Mouse (Mus musculus): ENCODE results near the gene Slc28a2. TPM values are rescaled to one million over a fixed set of nuclear protein-coding genes. Genes with fewer than 3 reads are reported as not detected.
A peak's percentile ranks its signal among the peaks of the same experiment; 100 is the strongest.
"Not testable (repeated sequence)": the region's sequence is repeated elsewhere in the genome, so short reads cannot be mapped to it uniquely, and the experiment has no call there.

Slc28a2 gene
- polyA plus RNA-seq (2015; fragmentation: Nextera tagmentation; extraction: Ambion mirVana): not detected in 2 replicates

DNA sequence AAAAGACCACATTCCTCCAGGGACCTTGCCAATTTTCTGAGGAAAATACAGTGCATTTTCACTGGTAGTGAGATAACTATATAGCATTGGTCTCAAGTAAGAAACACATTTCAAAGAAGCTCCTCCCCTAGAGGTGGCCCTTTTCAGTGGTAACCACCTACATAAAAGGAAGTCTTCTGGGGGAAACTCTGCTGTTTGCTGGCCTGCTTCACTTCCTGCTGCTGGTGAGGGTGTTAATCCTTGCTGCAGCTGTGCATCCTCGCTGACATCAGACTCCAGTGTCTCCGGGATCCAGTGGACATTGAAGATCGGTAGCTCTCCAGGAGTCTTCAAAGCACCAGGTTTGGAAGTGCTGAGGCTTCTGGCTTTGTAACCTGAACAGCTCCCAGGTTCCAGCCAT is at the start of gene Slc28a2:
Gene Slc28a2, plus strand, starts transcription at position 278 of the 400 bp plus-strand sequence.
- not testable (repeated sequence) for H3K27me3 ChIP-seq (replicated peaks); H3K9me3 ChIP-seq; H3K9ac ChIP-seq; H3K27ac ChIP-seq; H3K4me2 ChIP-seq; H3K36me3 ChIP-seq (replicated peaks); ATAC-seq (replicated peaks); H3K4me3 ChIP-seq; H3K4me1 ChIP-seq
- WGBS: 50% methylated on average over 3 of the region's 3 CpGs

DNA sequence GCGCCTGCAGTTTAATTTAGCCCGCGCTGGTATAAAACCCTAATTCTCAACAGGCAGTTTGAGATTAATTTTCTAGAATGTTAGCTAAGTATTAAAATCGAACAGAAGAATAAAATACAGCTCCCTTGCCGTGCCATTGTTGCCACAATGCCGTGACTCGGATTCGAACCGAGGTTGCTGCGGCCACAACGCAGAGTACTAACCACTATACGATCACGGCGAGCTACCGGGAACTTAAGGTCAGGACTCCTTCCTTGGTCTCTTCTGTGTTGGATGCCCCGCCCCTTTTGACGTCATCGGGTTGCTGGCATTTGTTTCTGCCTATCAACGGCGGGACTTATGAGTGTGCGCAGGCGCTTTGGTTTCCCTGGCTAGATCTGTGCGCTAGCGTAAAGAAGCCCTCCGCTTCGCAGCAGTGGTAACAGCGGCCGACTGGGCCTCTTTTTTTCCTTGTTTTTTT is 49.0 kb upstream of the Slc28a2 start:
- Histone ChIP-seq H3K9me3 (no peaks in the 10 kb centered on the region), H3K4me2 (peak overlapping the region; percentile 45), H3K27ac (peak overlapping the region; percentile 90), H3K9ac (peak overlapping the region; percentile 57), H3K27me3 (replicated peaks) (no peaks in the 10 kb centered on the region), H3K36me3 (replicated peaks) (no peaks in the 10 kb centered on the region), H3K4me1 (peaks cover 13% of the 10 kb centered on the region), H3K4me3 (peak overlapping the region; percentile 51)
- under 1% methylated on average over 28 of the region's 28 CpGs for WGBS
- ATAC-seq (replicated peaks): peak; percentile 91

DNA sequence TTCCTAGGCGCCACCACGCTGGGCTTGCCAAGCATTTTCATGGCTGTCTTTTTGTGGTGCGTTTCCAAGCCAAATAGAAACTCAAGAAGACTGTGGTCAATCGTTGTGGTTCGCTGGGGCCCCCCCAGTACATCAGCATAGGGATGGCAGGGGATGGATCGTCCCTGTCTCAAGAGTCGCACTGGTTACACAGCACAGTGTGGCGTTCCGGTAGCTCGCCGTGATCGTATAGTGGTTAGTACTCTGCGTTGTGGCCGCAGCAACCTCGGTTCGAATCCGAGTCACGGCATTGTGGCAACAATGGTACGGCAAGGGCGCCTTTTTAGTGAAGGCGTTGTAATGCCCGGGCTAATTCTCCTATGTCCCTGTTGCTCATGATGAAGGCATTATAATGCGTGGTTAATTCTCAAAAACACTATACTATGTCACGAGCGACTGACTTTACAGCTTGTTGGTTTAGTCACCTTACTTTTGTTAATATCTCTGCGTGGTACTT is 48.5 kb upstream of the Slc28a2 start:
- H3K36me3 ChIP-seq (replicated peaks): no peaks in the 10 kb centered on the region
- WGBS: under 1% methylated on average over 26 of the region's 26 CpGs
- ATAC-seq (replicated peaks): peak; percentile 87
- H3K9me3 ChIP-seq: no peaks in the 10 kb centered on the region
- H3K4me1 ChIP-seq: peaks cover 13% of the 10 kb centered on the region
- H3K27me3 ChIP-seq (replicated peaks): no peaks in the 10 kb centered on the region
- peak overlapping the region; percentile 57 for H3K9ac ChIP-seq
- peak overlapping the region; percentile 45 for H3K4me2 ChIP-seq
- peak overlapping the region; percentile 51 for H3K4me3 ChIP-seq
- peak overlapping the region; percentile 90 for H3K27ac ChIP-seq

DNA sequence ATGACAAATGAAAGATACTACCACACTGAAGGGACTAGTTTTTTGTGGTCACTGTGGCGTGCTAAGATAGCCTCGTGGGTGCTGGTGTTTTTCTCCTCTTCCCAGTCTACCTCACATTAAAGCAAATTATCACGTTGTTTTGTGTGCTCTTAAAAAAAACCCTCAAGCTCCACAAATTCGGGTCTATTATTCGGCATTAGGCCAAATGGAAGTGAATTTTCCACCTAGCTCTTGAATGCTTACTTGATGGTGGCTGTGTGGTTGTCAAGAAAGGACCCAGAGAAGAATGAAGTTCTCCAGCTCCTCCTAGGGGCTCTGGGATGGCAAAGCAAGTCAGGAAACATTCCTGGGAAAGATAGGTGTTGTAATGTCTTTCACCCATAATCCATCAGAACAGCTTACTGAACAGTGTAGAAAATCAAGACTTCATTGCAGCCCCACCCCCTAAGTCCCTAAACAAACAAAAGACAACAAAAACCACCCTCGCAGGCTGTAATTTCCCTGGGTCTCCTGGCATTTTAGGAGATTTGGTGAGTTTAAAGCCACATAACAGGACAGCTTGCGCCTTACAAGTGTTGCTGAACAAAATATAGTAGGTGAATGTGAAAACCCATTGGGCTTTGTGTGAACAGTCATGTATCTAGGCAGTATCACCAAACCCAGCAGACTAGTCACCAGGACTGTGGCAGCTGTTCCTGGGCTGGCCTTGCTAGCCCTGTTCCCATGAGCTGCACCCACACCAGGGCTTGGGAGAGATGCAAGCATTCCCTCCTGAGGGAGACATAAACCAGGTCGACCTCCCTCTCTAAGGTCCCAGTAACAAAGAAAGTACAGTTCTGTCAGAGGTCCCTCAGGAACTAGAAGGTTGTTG is 47.6 kb upstream of the Slc28a2 start:
- peaks cover 13% of the 10 kb centered on the region for H3K4me1 ChIP-seq
- WGBS: 17% methylated on average over 8 of the region's 8 CpGs

DNA sequence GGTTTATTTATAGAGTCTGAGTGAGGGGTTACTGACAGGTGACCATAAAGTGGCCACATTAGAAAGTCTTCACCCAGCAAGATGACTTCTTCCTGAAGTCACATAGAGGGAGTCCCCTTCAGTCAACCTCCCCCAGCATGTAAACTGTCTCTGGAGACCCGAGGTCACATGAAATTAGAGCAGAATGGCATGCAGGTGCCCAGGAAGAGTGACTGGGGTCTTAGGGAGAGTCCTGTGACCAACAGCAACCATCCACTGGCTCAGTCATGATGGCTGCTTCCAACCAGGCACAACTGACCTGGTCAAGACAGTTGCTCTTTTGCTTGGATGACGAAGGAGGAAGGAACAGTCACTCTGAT is 47.0 kb upstream of the Slc28a2 start:
- no peaks in the 10 kb centered on the region for H3K36me3 ChIP-seq (replicated peaks)
- ATAC-seq (replicated peaks): no peak
- H3K27ac ChIP-seq: no peak overlapping the region
- no peak overlapping the region for H3K4me2 ChIP-seq
- WGBS: 48% methylated on average over 2 of the region's 2 CpGs
- no peak overlapping the region for H3K4me3 ChIP-seq
- peaks cover 11% of the 10 kb centered on the region for H3K4me1 ChIP-seq
- no peaks in the 10 kb centered on the region for H3K9me3 ChIP-seq
- H3K27me3 ChIP-seq (replicated peaks): no peaks in the 10 kb centered on the region
- H3K9ac ChIP-seq: no peak overlapping the region

More for the DNA sequence above, 47.6 kb upstream of the Slc28a2 start:
- Histone ChIP-seq H3K4me3 (peak overlapping the region; percentile 51), H3K9ac (peak overlapping the region; percentile 57; the same call in 1 of the 2 replicates), H3K9me3 (no peaks in the 10 kb centered on the region), H3K4me2 (peak overlapping the region; percentile 45), H3K27me3 (replicated peaks) (no peaks in the 10 kb centered on the region), H3K27ac (peak overlapping the region; percentile 90), H3K36me3 (replicated peaks) (no peaks in the 10 kb centered on the region)
- 0 out of 2 replicates have a peak, but pooled peaks have one; percentile 12 for ATAC-seq (replicated peaks)

DNA sequence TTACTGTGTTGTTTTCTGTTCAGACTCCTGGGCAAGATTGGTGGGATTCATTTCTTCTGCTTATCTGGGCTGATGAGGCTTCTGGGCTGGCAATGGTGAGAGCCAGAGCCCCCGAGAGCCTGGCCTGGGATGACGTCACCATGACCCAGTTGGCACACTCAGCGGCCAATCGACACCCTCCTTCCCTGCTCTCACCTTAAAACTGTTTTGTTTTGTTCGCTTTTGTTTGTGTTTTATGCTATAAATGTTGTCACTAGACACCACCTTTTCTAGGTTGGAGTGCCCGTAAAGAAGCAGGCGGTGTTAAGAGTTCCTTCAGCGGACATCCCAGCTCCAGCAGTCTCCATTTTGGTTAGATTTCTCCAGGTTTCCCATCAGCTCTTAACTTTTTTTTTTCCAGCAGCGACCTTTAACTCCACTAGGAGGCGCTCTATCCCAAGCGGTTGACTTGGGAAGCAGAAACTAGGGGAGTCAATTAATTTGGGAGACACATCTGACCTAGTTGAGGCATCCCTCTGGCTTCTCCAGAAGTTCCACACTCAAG is 45.4 kb upstream of the Slc28a2 start:
- Histone ChIP-seq H3K27ac (no peak overlapping the region), H3K9ac (no peak overlapping the region), H3K9me3 (no peaks in the 10 kb centered on the region), H3K4me1 (peaks cover 6% of the 10 kb centered on the region), H3K27me3 (replicated peaks) (no peaks in the 10 kb centered on the region), H3K4me3 (peak overlapping the region; percentile 17; the same call in 1 of the 2 replicates), H3K4me2 (peak overlapping the region; percentile 35; the same call in 1 of the 2 replicates), H3K36me3 (replicated peaks) (no peaks in the 10 kb centered on the region)
- no peak for ATAC-seq (replicated peaks)
- WGBS: 12% methylated on average over 11 of the region's 11 CpGs

DNA sequence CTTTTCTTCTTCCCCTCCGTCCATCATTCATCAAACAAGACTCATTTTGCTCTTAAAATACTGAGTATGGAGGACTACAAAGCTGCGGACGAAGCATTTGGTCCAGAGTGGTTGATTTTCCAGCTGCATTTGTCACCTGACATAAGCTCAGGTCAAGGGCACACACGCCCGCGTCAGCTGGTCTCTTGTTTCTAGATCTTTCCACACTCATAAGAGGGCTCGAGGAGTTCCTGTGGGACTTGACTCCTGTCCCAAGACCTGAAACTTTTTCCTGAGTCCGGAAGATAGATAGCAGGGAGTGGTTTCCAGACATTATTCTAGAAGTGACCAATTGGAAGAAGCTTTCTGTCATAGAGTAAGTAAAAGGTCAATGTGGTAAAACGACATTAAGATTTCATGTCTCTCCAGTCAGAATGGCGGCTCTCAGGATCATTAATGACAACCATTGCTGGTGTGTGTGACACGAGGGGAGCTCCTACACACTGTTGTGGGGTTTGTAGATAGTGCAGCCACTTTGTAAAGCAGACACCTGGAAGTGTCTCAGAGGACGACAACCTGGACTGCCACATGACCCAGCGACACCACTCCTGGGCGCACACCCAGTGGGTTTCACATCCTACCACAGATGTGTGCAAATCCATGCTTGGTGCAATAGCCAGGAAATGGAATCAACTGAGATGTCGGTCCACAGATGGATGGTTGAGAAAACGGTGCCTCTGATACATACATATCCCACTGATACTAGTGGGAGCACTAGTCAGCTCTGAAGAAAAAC is 44.8 kb upstream of the Slc28a2 start:
- 76% methylated on average over 16 of the region's 16 CpGs for WGBS
- ATAC-seq (replicated peaks): no peak

DNA sequence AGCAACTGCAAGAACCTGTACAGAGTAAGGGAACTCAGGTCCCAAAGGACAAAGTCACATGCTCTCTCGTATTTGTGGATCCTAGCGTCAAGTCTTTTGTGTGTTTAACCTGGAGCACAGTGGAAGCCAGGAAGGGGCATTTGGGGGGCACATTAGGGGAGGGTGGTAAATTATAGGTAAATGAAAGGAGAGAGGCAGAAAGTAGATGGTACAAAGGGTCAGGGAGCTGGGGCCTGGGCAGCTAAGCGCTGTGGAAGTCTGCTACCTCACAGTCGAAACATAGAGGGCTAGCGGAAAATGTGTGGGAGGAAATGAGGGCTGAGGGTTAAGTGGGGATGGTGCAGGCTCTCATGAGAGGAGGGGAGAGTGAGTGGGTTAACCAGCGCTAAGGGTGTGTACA is 44.2 kb upstream of the Slc28a2 start:
- no peaks in the 10 kb centered on the region for H3K27me3 ChIP-seq (replicated peaks)
- no peak overlapping the region for H3K4me3 ChIP-seq
- peaks cover 3% of the 10 kb centered on the region; the same call in 1 of the 2 replicates for H3K4me1 ChIP-seq
- no peak overlapping the region for H3K4me2 ChIP-seq
- no peaks in the 10 kb centered on the region for H3K9me3 ChIP-seq
- no peaks in the 10 kb centered on the region for H3K36me3 ChIP-seq (replicated peaks)
- no peak overlapping the region for H3K9ac ChIP-seq
- no peak for ATAC-seq (replicated peaks)
- H3K27ac ChIP-seq: no peak overlapping the region
- WGBS: 85% methylated on average over 6 of the region's 6 CpGs

More for the DNA sequence above, 44.8 kb upstream of the Slc28a2 start:
- Histone ChIP-seq H3K4me2 (no peak overlapping the region), H3K27me3 (replicated peaks) (no peaks in the 10 kb centered on the region), H3K9me3 (no peaks in the 10 kb centered on the region), H3K36me3 (replicated peaks) (no peaks in the 10 kb centered on the region), H3K4me3 (no peak overlapping the region), H3K9ac (no peak overlapping the region), H3K27ac (no peak overlapping the region), H3K4me1 (peaks cover 3% of the 10 kb centered on the region; the same call in 1 of the 2 replicates)

DNA sequence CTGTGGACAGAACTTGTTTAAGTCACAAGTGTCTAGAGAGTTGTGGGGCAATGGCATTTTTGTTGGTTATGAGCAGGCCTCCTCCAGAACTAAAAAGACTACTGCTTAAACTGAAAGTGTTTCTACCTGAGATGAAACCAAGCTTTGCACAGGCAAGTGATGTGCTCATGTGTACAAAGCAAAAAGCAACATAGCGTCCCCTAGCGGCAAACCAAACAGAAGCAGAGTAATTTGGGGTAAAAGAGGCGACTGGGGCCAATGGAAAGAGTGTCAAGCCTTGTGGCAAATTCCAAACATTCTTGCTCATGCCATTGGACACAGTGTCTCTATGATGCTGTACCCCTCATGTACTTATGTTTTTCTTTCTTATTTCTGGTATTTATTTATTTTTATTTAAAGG is 41.2 kb upstream of the Slc28a2 start:
- Histone ChIP-seq H3K36me3 (replicated peaks) (no peaks in the 10 kb centered on the region), H3K9ac (no peak overlapping the region), H3K4me2 (no peak overlapping the region), H3K4me1 (no peaks in the 10 kb centered on the region), H3K9me3 (no peaks in the 10 kb centered on the region), H3K27ac (no peak overlapping the region), H3K27me3 (replicated peaks) (no peaks in the 10 kb centered on the region), H3K4me3 (no peak overlapping the region)
- ATAC-seq (replicated peaks): no peak
- 47% methylated on average over 3 of the region's 3 CpGs for WGBS

DNA sequence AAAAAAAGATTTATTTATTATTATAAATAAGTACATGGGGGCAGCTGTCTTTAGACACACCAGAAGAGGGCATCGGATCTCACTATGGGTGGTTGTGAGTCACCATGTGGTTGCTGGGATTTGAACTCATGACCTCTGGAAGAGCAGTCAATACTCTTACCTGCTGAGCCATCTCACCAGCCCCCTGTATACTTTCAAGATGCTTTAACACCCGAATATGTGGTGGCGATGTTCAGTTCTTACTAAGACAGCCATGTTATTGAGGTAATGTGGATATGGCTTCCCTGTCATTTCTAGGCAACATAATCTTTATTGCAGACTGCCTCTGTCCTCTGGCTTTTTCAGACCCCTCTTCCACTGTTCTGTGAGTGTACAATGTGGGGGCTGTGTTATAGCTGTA is 39.1 kb upstream of the Slc28a2 start:
- H3K27ac ChIP-seq; H3K27me3 ChIP-seq (replicated peaks); H3K4me3 ChIP-seq; ATAC-seq (replicated peaks); H3K36me3 ChIP-seq (replicated peaks); H3K9me3 ChIP-seq; H3K4me2 ChIP-seq; H3K9ac ChIP-seq; H3K4me1 ChIP-seq: not testable (repeated sequence)
- 97% methylated on average over 3 of the region's 3 CpGs for WGBS

DNA sequence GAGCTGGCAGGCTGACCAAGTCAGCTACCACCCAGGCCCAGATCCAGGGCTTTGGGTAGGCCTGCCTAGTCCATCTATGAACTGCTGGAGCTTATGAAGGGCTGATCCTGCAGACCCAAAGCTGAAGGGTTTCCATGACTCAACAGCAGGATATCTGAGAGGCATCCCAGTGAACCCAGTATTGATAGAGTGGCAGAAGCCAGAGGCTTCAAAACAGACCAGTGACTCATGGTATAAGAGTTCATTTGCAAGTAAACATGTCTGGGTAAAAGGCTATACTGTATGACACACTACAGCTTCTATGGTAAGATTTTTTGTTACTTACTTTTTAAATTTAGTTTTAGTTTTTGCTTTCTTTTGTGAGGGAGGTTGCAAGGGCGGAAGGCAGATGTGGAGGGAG is 30.1 kb upstream of the Slc28a2 start:
- no peak overlapping the region for H3K4me3 ChIP-seq
- no peaks in the 10 kb centered on the region for H3K9me3 ChIP-seq
- ATAC-seq (replicated peaks): no peak
- H3K27me3 ChIP-seq (replicated peaks): no peaks in the 10 kb centered on the region
- H3K27ac ChIP-seq: no peak overlapping the region
- H3K36me3 ChIP-seq (replicated peaks): no peaks in the 10 kb centered on the region
- H3K4me1 ChIP-seq: no peaks in the 10 kb centered on the region
- H3K4me2 ChIP-seq: no peak overlapping the region
- WGBS: 90% methylated on average over 1 of the region's 1 CpGs
- no peak overlapping the region for H3K9ac ChIP-seq

DNA sequence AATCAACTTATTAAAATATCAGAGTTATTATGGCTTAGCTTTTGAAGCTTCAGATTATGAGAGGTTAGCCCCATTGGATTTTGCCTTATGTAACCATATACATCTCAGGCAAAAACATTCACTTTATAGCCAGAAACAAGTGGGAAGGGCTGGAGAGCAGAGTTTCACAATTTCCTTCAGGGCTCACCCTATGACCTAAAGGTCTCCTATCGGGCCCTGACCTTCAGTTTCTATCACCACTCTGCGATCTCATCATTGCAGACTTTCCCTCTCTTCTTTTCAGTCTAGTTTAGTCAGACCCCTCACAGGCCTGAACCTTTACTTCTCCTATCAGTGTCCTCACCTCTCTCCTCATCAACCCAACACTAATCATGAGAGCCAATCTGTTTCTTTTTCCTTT is 18.7 kb upstream of the Slc28a2 start:
- H3K27me3 ChIP-seq (replicated peaks): no peaks in the 10 kb centered on the region
- H3K4me3 ChIP-seq: no peak overlapping the region
- H3K9ac ChIP-seq: no peak overlapping the region
- H3K4me2 ChIP-seq: no peak overlapping the region
- no peak for ATAC-seq (replicated peaks)
- no peaks in the 10 kb centered on the region for H3K36me3 ChIP-seq (replicated peaks)
- no peak overlapping the region for H3K27ac ChIP-seq
- H3K4me1 ChIP-seq: no peaks in the 10 kb centered on the region
- H3K9me3 ChIP-seq: no peaks in the 10 kb centered on the region
- 88% methylated on average over 2 of the region's 2 CpGs for WGBS
